Mouse (Mus musculus) lung, postnatal 25 days (tissue): Measurements from ENCODE around the gene Olfr1120.
"Not testable (repeated sequence)": the region's sequence is repeated elsewhere in the genome, so short reads cannot be mapped to it uniquely, and the experiment has no call there.

Experiments
- DNase-seq: peaks from one replicate; pipeline ENCODE4 v3.0.0; 2022; ENCODE audit warnings: low spot score

Olfr1120 gene

DNA sequence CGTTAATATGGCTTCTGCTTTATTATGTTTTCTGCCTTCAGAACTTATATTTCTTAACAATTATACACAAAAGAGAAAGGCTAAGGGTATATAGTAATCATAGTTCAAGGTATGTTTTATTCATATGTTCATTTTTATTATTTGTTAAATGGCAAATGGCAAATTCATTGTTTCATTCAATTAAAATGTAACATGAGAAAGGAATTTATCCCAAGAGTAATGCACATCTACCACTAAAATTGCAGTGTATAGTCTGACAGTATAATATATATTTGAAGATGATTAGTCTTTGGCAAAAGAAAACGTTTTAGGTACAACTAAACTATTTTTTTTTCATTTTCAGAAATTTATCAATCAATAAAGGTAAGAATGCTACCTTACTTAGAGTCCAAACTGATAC is at the start of gene Olfr1120:
TSS of gene Olfr1120 (plus strand) at position 301 of the 400 bp plus-strand sequence.
- DNase-seq, result no peak

DNA sequence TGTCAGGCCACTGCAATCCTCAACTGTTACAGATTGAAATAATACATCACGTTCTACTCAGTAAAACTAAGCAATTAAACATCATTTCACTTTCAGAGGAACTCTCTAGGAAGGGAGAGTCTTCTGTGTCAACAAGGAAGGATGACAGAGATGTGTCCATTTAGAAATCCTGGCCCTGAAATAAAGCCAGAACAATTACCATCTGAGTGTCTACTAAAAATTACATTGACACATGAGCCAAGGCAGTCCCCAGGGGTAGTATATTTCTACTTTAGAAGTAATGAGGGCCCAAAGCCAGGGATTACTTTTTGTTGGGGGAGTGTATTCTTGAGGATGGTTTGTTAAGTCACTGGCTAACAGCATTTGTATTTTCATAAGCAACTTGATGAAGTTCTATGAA is 47.3 kb upstream of the Olfr1120 start, which contains the start of gene Olfr1118:
TSS of gene Olfr1118 (plus strand) at position 301 of the 400 bp plus-strand sequence.
- DNase-seq, result no peak

DNA sequence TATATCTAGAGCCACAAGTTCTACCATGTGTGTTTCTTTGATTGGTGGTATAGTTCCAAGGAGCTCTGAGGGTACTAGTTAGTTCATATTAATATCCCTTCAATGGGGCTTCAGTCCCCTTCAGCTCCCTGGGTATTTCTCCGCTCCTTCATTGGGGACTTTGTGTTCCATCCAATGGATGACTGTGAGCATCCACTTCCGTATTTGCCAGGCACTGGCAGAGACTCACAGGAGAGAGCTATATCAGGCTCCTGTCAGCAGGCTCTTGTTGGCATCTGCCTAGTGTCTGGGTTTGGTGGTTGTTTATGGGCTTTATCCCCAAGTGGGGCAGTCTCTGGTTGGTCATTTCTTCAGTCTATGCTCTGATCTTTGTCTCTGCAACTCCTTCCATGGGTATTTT is 5.5 kb downstream of the Olfr1120 start:
- not testable (repeated sequence) for DNase-seq

DNA sequence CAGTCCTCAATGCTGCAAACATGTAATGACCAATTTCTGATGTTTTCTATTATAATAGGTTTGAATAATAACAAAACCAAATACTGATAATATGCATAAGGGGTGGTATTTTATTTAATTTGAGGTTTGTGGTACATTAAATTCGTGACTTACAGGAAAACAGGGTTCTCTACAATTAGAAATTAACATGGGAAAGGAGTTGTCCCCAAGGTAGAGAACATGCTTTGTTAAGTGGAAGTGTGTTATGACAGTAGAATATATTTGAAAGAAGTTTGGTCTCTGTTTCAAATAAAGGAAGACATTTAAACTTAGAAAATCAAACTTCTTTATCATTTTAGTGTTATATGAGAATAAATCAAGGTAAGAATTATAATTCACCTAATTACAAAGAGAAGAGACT is 15.0 kb downstream of the Olfr1120 start, which contains the start of gene Olfr1121:
TSS of gene Olfr1121 (plus strand) at position 301 of the 400 bp plus-strand sequence.
- no peak for DNase-seq

DNA sequence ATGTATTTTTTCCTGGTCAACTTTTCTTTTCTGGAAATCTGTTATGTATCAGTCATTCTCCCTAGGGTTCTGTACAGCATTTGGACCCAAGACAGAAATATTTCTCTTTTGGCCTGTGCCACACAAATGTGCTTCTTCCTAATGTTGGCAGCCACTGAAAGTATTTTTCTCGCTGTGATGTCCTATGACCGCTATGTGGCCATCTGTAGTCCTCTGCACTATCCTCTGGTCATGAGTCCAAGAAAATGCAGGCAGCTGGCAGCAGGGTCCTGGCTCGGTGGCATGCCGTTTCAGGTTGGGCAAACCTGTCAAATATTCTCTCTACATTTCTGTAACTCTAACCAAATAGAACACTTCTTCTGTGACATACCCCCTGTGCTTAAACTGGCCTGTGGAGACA is 17.1 kb downstream of the Olfr1120 start:
- DNase-seq, result no peak

DNA sequence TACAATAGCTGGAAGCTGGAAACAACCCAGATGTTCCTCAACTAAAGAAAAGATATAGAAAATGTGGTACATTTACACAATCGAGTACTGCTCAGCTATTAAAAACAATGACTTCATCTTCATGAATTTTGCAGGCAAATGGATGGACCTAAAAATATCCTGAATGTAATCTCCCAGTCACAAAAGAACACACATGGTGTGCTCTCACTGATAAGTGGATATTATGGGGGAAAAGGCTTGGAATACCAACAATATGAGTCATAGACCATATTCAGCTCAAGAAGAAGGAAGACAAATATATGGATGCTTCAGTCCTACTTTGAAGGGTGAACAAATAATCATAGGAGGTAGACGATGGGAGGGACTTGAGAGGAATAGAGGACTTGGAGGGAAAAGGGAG is 29.3 kb downstream of the Olfr1120 start:
- no peak for DNase-seq

DNA sequence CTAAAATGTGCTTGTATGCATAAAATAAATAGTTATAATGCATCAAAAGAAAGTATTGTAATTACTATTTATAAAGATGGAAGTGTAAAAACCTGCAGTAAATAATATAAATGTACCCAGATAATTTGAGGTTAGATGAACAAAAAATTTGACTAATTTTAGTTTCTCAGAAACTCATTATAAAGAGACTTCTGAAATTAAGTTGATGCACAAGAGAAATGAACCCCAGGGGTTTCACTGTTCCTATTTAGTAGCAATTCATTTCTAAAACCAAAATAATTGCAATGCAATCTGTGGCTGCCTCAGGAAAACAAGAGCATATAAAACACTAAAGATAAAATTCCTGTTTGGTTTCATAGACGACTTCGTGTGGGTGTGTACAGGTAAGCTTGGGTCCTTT is 30.9 kb downstream of the Olfr1120 start, which contains the start of gene Olfr1122:
TSS of gene Olfr1122 (plus strand) at position 301 of the 400 bp plus-strand sequence.
- no peak for DNase-seq

DNA sequence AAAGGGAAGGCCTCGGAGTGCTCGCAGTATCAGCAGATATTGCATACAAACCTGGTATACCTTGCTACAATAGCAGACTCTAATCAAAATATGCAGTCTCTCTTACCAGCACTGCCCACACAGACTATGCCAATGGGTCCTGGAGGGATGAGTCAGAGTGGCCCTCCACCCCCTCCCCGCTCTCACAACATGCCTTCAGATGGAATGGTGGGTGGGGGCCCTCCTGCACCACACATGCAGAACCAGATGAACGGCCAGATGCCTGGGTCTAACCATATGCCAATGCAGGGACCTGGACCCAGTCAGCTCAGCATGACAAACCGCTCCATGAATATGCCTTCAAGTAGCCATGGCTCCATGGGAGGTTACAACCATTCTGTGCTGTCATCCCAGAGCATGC is 39.0 kb downstream of the Olfr1120 start:
- DNase-seq, result not testable (repeated sequence)

DNA sequence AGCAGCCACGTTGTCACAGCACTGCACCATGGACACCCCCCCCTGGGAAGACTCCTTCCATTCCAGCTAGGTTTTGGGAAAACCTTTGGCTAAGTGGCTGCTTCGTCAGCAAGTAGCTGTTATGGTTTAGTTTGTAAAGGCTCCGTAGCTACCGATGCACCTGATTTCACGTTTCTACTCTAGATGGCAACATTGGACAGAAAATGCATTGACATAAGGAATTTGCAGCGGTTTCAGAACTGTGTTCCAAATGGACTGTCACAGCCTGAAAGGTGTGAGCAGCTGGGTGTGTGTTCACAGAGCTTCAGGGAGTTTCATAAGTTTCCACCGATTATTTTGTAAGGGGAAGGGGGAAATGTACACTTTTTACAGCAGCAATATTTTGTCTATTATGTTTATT is 40.1 kb downstream of the Olfr1120 start:
- not testable (repeated sequence) for DNase-seq
